Mouse (Mus musculus): ENCODE measurements around the gene Fermt1.

DNA sequence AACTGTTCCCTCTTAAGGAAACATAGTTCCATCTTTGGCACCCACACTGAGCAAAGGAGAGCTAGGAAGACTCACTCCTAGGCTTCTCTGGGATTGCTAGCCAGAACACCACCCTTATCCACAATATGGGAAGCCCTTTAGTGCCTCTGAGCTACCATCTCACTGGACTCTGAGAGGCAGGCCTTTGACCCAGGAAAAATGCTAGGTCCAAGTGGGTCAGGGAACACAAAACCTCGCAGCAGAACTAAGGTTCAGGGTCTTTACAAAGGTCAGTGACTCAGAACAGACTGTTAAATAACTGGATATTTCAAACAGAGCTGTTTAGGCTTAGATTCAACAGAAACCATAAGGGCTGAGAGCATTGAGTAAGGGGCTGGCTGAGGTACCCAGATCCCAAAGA lies 68.7 kb downstream of the Fermt1 start:
- TF ChIP-seq CTCF (IDR thresholded peaks at IDR 0.05; ENCODE audit: low read depth, low read length) (no peak), EP300 (IDR thresholded peaks at IDR 0.05; ENCODE audit: insufficient read depth, low read depth, low read length) (no peak)

All from ES-Bruce4 (cell line).